Mouse (Mus musculus) forebrain, embryonic 16.5 days (tissue): ENCODE measurements at regions not wholly inside any gene's neighbourhood (a gene's known extent, or its start where the extent isn't known, plus 50 kb on each side); places are given as distances from the start of the nearest gene placed in this dataset. TPM values are rescaled to one million over a fixed set of nuclear protein-coding genes. Genes with fewer than 3 reads are reported as not detected.

Experiments used
- ATAC-seq: fragments of 200-750 bp; cut with Nextera tagmentation; 2 replicates; pipeline ENCODE4 v1.8.0; 2017; ENCODE audit warnings: mild to moderate bottlenecking, moderate library complexity
- H3K27ac ChIP-seq: fragments of 300-500 bp; sonication (generic); 2 replicates; pipeline ENCODE4 v1.5.1; 2014; ENCODE audit warnings: low read length, control low read depth
- H3K27me3 ChIP-seq: fragments of 300-500 bp; sonication (generic); replicated peaks from 2 replicates; pipeline ENCODE4 v1.6.1; 2014; ENCODE audit warnings: low read length; ENCODE audit not compliant: control insufficient read depth, insufficient read depth
- H3K36me3 ChIP-seq: fragments of 300-500 bp; sonication (generic); 2 replicates; pipeline ENCODE4 v1.6.1; 2014; ENCODE audit not compliant: control insufficient read depth, insufficient read depth
- H3K4me1 ChIP-seq: fragments of 300-500 bp; sonication (generic); replicated peaks from 2 replicates; pipeline ENCODE4 v1.6.1; 2014; ENCODE audit warnings: low read length; ENCODE audit not compliant: control insufficient read depth, insufficient read depth
- H3K4me2 ChIP-seq: fragments of 300-500 bp; sonication (generic); 2 replicates; pipeline ENCODE4 v1.6.1; 2014; ENCODE audit warnings: mild to moderate bottlenecking, low read length, control low read depth
- H3K4me3 ChIP-seq: fragments of 300-500 bp; sonication (generic); replicated peaks from 2 replicates; pipeline ENCODE4 v1.5.1; 2014; ENCODE audit warnings: mild to moderate bottlenecking, low read length, control low read depth
- H3K9ac ChIP-seq: fragments of 300-500 bp; sonication (generic); replicated peaks from 2 replicates; pipeline ENCODE4 v1.6.1; 2014; ENCODE audit warnings: low read depth, low read length, control low read depth
- H3K9me3 ChIP-seq: fragments of 300-500 bp; sonication (generic); 2 replicates; pipeline ENCODE4 v1.6.1; 2016; ENCODE audit warnings: low read length; ENCODE audit not compliant: control insufficient read depth
- WGBS: fragments of 180-500 bp; shearing (Covaris S2); extraction: QIAGEN DNeasy Blood & Tissue Kit; methylation state at CpG from one replicate; pipeline ENCODE4 v1.1.7; 2014; 5-methylcytosine and 5-hydroxymethylcytosine counted together
- microRNA-seq: library from miRNA; unstranded; fragments of <30 nt; microRNA quantifications from one replicate; pipeline ENCODE4, GENCODE M21; 2017

DNA sequence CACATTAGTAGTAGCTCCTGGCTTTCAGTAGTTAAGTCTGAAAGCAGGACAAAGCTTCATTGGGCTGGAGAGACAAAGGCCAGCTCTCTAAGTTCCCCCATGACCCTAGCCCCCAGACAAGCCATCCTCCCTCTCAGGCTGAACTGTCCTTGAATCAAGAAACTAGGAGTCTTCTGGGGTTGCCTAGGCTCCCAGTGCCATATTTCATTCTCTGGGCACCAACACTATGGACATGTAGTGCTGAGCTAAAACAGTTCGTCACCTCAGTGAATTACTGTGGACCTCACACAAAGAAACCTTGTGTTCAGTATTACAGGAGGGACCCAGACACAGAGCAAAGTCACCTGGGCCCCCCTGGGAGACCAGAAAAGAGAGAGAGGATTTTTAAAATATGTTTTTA lies 91.7 kb upstream of the Nsun2 start:
- no peaks in the 10 kb centered on the region for H3K9me3 ChIP-seq
- no peak overlapping the region for H3K4me2 ChIP-seq
- no peak overlapping the region for H3K4me3 ChIP-seq
- 60% methylated on average over 1 of the region's 1 CpGs for WGBS
- no peak for ATAC-seq
- H3K27me3 ChIP-seq = no peaks in the 10 kb centered on the region
- no peaks in the 10 kb centered on the region for H3K36me3 ChIP-seq
- H3K9ac ChIP-seq = no peak overlapping the region
- no peak overlapping the region for H3K27ac ChIP-seq
- no peaks in the 10 kb centered on the region for H3K4me1 ChIP-seq

DNA sequence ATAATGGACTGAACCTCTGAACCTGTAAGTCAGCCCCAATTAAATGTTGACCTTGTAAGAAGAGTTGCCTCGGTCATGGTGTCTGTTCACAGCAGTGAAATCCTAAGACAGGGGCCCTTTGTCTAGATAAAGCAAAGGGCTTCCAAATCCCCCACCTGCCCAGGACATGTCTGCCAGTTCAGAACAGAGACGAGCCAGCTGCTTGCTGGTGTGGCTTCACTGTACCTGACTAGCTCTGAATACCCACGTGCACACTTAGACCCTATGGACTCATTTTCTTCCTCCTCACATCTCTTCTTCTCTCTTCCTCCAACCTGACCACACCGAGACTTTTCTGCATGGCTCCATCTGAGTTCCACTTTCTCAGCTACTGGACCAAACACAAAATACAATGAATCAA lies 87.9 kb upstream of the Nsun2 start:
- H3K9ac ChIP-seq = no peak overlapping the region
- no peak overlapping the region for H3K4me2 ChIP-seq
- H3K4me3 ChIP-seq = no peak overlapping the region
- H3K27ac ChIP-seq = no peak overlapping the region
- WGBS = 65% methylated on average over 4 of the region's 4 CpGs
- H3K4me1 ChIP-seq = no peaks in the 10 kb centered on the region
- H3K36me3 ChIP-seq = no peaks in the 10 kb centered on the region
- no peaks in the 10 kb centered on the region for H3K27me3 ChIP-seq
- no peak for ATAC-seq
- H3K9me3 ChIP-seq = no peaks in the 10 kb centered on the region

Small RNAs in the stretch of these regions (microRNA-seq; reads per million reads assigned to microRNA genes)
- not detected for gene Gm44375
